Mouse (Mus musculus) thymus, postnatal 14 days (tissue): ENCODE data around the gene Dusp7.
A peak's percentile ranks its signal among the peaks of the same experiment; 100 is the strongest.

Experiments
- DNase-seq: peaks from one replicate; pipeline ENCODE4 v3.0.0; 2021

Gene Dusp7

GRCm38 (mm10) chr9:106368112-106368717 lies at the start of gene Dusp7:
Dusp7 (plus strand) TSS chr9:106368632.
- peak; percentile 77 for DNase-seq

GRCm38 (mm10) chr9:106319095-106319494 lies 49.3 kb upstream of the Dusp7 start:
- DNase-seq = no peak

GRCm38 (mm10) chr9:106322497-106322896 lies 45.9 kb upstream of the Dusp7 start:
- no peak for DNase-seq

GRCm38 (mm10) chr9:106326241-106326640 lies 42.2 kb upstream of the Dusp7 start:
- no peak for DNase-seq

GRCm38 (mm10) chr9:106327125-106327809 lies 41.2 kb upstream of the Dusp7 start:
- no peak for DNase-seq

- no peak for DNase-seq
Observed at GRCm38 (mm10) chr9:106328068-106328610, 40.3 kb upstream of the Dusp7 start.

GRCm38 (mm10) chr9:106328772-106329511 lies 39.5 kb upstream of the Dusp7 start:
- no peak for DNase-seq

GRCm38 (mm10) chr9:106332746-106333145 lies 35.7 kb upstream of the Dusp7 start:
- no peak for DNase-seq

GRCm38 (mm10) chr9:106337620-106338019 lies 30.8 kb upstream of the Dusp7 start:
- DNase-seq = no peak

- no peak for DNase-seq
Observed at GRCm38 (mm10) chr9:106338462-106339172, 29.8 kb upstream of the Dusp7 start.

GRCm38 (mm10) chr9:106339173-106339558 lies 29.3 kb upstream of the Dusp7 start:
- no peak for DNase-seq

GRCm38 (mm10) chr9:106339730-106340129 lies 28.7 kb upstream of the Dusp7 start:
- DNase-seq = no peak

GRCm38 (mm10) chr9:106340501-106341312 lies 27.7 kb upstream of the Dusp7 start:
- no peak for DNase-seq

GRCm38 (mm10) chr9:106341313-106341686 lies 27.1 kb upstream of the Dusp7 start:
- no peak for DNase-seq

GRCm38 (mm10) chr9:106342573-106342972 lies 25.9 kb upstream of the Dusp7 start:
- DNase-seq = no peak

- DNase-seq = no peak
Observed at GRCm38 (mm10) chr9:106345167-106345566, 23.3 kb upstream of the Dusp7 start.

GRCm38 (mm10) chr9:106345630-106346029 lies 22.8 kb upstream of the Dusp7 start:
- DNase-seq = no peak

- DNase-seq = no peak
Observed at GRCm38 (mm10) chr9:106348281-106348680, 20.2 kb upstream of the Dusp7 start.

GRCm38 (mm10) chr9:106349075-106349474 lies 19.4 kb upstream of the Dusp7 start:
- peak; percentile 62 for DNase-seq

- DNase-seq = peak; percentile 13
Observed at GRCm38 (mm10) chr9:106351178-106351577, 17.3 kb upstream of the Dusp7 start.

- no peak for DNase-seq
Observed at GRCm38 (mm10) chr9:106353779-106354178, 14.7 kb upstream of the Dusp7 start.

- no peak for DNase-seq
Observed at GRCm38 (mm10) chr9:106354810-106355209, 13.6 kb upstream of the Dusp7 start.
